Mouse (Mus musculus) liver, postnatal 0 days (tissue): ENCODE results near the gene Zmym5.

ENCODE experiments used
- CTCF ChIP-seq: sonication (generic); IDR thresholded peaks from 2 replicates; pipeline ENCODE4 v1.5.1; 2016; ENCODE audit warnings: antibody characterized with exemption, low read depth
- EP300 ChIP-seq: IDR thresholded peaks from 2 replicates; pipeline ENCODE4 v1.6.1; 2016; ENCODE audit warnings: antibody characterized with exemption, low read depth, mild to moderate bottlenecking

GRCm38 (mm10) chr14:56777360-56778136, 34.0 kb downstream of the Zmym5 start:
- no peak for TF ChIP-seq CTCF
- no peak for TF ChIP-seq EP300
